Mouse (Mus musculus) heart, embryonic 10.5 days (tissue): ENCODE measurements at regions not wholly inside any gene's neighbourhood (a gene's known extent, or its start where the extent isn't known, plus 50 kb on each side); places are given as distances from the start of the nearest gene placed in this dataset.
A peak's percentile ranks its signal among the peaks of the same experiment; 100 is the strongest.
"Not testable (repeated sequence)": the region's sequence is repeated elsewhere in the genome, so short reads cannot be mapped to it uniquely, and the experiment has no call there.

Experiments used
- DNase-seq: peaks from one replicate; pipeline ENCODE4 v3.0.0-alpha.2; 2017; ENCODE audit warnings: low spot score
- H3K27ac ChIP-seq: fragments of 300-500 bp; sonication (generic); 2 replicates; pipeline ENCODE4 v1.5.1; 2016; ENCODE audit warnings: mild to moderate bottlenecking
- H3K27me3 ChIP-seq: fragments of 300-500 bp; sonication (generic); 2 replicates; pipeline ENCODE4 v1.6.1; 2016; ENCODE audit warnings: mild to moderate bottlenecking; ENCODE audit not compliant: poor library complexity, insufficient read depth, severe bottlenecking
- H3K36me3 ChIP-seq: fragments of 300-500 bp; sonication (generic); 2 replicates; pipeline ENCODE4 v1.6.1; 2016; ENCODE audit warnings: mild to moderate bottlenecking, moderate library complexity
- H3K4me1 ChIP-seq: fragments of 300-500 bp; sonication (generic); 2 replicates; pipeline ENCODE4 v1.6.1; 2016; ENCODE audit warnings: mild to moderate bottlenecking
- H3K4me3 ChIP-seq: fragments of 300-500 bp; sonication (generic); 2 replicates; pipeline ENCODE4 v1.5.1; 2016; ENCODE audit warnings: mild to moderate bottlenecking, moderate library complexity
- H3K9me3 ChIP-seq: fragments of 300-500 bp; sonication (generic); 2 replicates; pipeline ENCODE4 v1.6.1; 2016; ENCODE audit warnings: mild to moderate bottlenecking, moderate library complexity
- WGBS: fragments of 180-500 bp; shearing (Covaris S2); methylation state at CpG from one replicate; pipeline ENCODE4 v1.1.7; 2016; 5-methylcytosine and 5-hydroxymethylcytosine counted together

DNA sequence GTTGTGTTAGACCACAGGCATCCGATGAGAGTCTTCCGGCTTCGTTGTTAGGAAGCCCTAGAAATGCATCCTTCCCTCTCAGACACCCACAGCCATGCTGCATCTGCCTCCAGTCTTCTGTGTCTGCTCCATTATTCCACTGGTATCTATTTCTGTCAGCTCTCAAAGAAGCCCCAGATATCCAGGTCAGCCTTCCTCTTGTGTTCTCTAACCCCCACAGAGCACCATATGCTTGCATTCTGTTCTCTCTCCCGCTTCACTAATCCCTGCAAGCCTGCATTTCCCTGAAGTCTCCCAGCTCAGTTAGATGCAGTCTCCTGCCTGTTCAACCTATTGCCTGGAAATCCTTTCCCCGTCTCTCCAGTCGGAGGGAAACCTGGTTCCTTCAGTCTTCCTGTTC is 53.6 kb upstream of the Wdfy3 start:
- Histone ChIP-seq H3K9me3 (no peaks in the 10 kb centered on the region), H3K36me3 (no peaks in the 10 kb centered on the region), H3K4me1 (no peaks in the 10 kb centered on the region; the same call in 1 of the 2 replicates), H3K27ac (no peak overlapping the region), H3K27me3 (no peaks in the 10 kb centered on the region), H3K4me3 (no peak overlapping the region)
- DNase-seq = no peak
- WGBS = 47% methylated on average over 6 of the region's 6 CpGs

DNA sequence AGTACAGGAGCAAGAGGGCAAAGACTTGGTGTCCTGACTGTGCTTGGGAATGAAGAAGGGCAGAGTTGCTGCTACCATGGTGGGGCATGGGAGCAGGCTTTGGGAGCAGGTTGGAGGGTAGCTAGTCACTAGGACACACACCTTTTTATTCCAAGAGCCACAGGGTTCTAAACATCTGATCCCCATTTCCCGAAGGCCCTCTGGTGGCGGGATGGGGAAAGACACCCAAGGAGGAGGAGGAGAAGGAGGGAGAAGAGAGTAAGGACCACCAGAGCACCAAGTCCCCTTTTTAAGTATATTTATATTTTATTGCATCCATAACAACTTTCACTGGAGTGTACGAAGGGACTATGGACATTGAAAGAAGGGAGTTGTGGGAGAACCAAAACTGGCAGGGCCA is 57.0 kb upstream of the Wdfy3 start:
- Histone ChIP-seq H3K4me1 (no peaks in the 10 kb centered on the region; the same call in 1 of the 2 replicates), H3K36me3 (no peaks in the 10 kb centered on the region), H3K27ac (no peak overlapping the region), H3K9me3 (no peaks in the 10 kb centered on the region), H3K27me3 (no peaks in the 10 kb centered on the region), H3K4me3 (no peak overlapping the region)
- DNase-seq = no peak
- WGBS = 26% methylated on average over 3 of the region's 3 CpGs

DNA sequence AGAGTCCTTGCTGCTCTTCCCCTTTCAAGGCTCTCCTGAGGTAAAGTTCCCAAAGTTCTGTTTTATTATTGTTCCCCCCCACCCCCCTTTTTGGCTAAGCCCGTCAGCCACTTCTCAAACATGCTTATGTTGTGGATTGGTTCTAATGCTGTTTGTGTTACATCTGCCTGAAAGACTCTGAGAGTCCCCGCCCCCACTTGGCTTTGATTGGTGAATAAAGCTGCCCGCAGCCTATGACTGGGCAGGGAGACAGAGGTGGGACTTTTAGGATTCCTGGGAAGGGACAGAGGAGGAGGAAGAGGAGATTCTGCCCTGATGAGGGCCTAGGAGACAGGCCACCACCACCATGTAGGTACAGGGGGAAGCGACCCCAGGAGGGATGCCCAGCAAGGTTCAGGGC is 78.3 kb upstream of the Wdfy3 start:
- H3K4me3 ChIP-seq = no peak overlapping the region
- 71% methylated on average over 4 of the region's 4 CpGs for WGBS
- H3K27me3 ChIP-seq = no peaks in the 10 kb centered on the region
- no peaks in the 10 kb centered on the region for H3K36me3 ChIP-seq
- H3K9me3 ChIP-seq = no peaks in the 10 kb centered on the region
- no peak overlapping the region for H3K27ac ChIP-seq
- no peaks in the 10 kb centered on the region for H3K4me1 ChIP-seq
- DNase-seq = no peak

DNA sequence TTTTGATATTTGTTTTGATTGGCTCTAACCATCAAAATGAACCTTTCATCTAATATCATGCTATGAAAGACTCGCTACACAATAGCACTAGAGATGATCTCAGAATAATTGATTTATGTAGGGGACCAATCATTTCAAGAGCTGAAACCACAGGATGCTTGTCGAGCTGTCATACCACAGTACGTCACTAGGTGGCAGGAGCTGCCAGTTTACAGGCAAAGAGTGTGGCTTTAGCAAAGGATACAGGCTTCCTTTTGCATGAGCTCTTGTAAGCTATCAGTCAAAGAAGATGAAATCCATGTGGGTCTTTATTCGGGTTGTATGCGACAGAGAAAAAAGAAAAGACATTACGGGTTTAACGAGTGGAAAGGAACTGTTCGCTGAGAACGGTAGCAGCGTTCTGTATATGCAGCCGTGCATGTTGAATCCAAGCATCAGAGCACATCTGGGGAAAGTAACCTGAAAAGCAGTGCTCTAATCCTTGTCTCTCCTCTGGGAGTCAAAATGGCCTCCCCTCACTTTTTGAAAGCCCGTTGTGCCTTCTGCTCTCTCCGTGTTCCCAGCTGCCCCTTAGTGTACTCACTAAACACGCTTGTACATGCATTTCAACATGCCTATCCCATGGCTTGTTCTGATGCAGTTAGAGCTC is 79.9 kb upstream of the Wdfy3 start:
- 46% methylated on average over 14 of the region's 14 CpGs for WGBS
- Histone ChIP-seq H3K27me3 (no peaks in the 10 kb centered on the region), H3K27ac (no peak overlapping the region), H3K4me1 (no peaks in the 10 kb centered on the region), H3K4me3 (no peak overlapping the region), H3K9me3 (no peaks in the 10 kb centered on the region), H3K36me3 (no peaks in the 10 kb centered on the region)
- DNase-seq = no peak

DNA sequence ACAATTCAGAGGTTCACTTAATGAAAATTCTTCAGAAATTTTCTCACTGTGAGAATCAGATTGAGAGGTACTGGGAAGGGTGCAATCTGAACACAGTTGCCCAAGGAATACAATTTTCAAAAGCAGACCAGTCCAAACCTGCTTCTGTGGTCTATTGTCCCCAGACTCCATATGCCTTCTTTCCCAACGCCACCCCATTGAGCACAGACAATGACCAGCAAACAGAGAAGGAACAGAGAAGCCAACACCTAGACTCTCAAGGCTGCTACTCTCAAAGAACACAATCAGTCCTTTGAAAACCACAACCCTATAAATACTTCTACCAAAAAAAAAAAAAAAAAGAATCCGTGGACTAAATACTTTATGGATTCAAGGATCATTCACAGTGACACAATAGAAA is 89.9 kb upstream of the Wdfy3 start:
- WGBS = 70% methylated on average over 2 of the region's 2 CpGs
- Histone ChIP-seq H3K27me3 (no peaks in the 10 kb centered on the region), H3K4me3 (no peak overlapping the region), H3K9me3 (no peaks in the 10 kb centered on the region), H3K4me1 (no peaks in the 10 kb centered on the region), H3K27ac (no peak overlapping the region), H3K36me3 (no peaks in the 10 kb centered on the region)
- no peak for DNase-seq

DNA sequence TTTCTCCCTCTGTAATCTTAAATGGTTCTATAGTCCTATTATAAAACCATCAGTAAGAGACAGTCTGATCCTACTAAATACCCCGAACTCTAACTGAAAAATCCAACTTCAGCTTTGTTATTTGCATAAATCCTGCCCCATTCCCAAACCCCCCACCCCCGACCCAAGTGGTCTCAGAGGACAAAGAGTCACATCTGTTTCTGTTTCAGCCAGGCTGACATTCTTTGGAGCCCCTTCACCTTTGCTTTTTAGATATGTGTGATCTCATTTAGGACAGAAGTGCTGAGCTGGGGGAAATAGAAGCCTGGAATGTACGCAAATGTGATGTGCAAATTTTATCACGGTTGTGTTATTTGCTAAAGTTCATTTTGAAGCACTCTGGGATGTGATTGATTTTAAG is 98.3 kb upstream of the Wdfy3 start:
- Histone ChIP-seq H3K27me3 (no peaks in the 10 kb centered on the region), H3K27ac (no peak overlapping the region), H3K9me3 (no peaks in the 10 kb centered on the region), H3K36me3 (no peaks in the 10 kb centered on the region), H3K4me1 (peaks cover 3% of the 10 kb centered on the region; the same call in 1 of the 2 replicates), H3K4me3 (no peak overlapping the region)
- no peak for DNase-seq
- WGBS = 55% methylated on average over 4 of the region's 4 CpGs

DNA sequence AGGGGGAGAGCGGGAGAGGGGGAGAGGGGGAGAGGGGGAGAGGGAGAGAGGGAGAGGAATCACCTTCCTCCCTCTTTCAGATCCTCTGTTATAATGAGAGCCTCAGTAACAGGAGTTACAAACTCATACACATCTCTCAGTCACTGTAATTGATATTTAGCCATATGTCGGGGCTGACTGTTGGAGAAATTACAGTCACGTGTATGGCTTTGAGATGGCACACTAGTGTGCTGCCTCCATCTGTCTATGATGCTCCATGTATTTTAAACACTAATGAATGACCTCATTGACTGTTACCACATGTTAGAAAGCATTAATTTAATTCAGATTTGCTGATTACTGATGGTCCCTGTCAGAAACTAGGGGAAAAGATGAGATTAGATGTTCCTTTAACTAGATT is 102.1 kb upstream of the Wdfy3 start:
- WGBS = 86% methylated on average over 2 of the region's 3 CpGs
- Histone ChIP-seq H3K27me3 (no peaks in the 10 kb centered on the region), H3K9me3 (no peaks in the 10 kb centered on the region), H3K4me1 (peaks cover 2% of the 10 kb centered on the region; the same call in 1 of the 2 replicates), H3K27ac (no peak overlapping the region), H3K36me3 (no peaks in the 10 kb centered on the region), H3K4me3 (no peak overlapping the region)
- no peak for DNase-seq

DNA sequence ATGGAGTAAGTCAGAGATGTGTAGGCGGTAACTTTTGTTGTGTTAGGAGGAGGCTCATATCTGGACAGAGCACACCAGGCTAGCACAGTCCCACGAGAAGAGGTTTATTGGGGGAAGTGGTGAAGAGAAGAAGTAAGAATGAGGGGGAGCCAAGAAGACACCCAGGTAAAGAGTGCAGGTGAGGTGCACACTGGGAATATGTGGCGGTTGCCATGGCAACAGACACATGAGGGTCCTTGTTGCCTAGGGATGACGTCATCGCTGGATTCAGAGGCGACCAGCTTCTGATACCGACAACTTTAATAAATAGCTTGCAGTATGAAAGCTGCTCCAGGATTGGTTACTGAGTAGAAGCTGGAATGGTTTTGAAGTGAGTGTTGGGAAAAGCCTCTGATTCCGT is 110.5 kb upstream of the Wdfy3 start:
- H3K9me3 ChIP-seq = no peaks in the 10 kb centered on the region
- 81% methylated on average over 8 of the region's 8 CpGs for WGBS

DNA sequence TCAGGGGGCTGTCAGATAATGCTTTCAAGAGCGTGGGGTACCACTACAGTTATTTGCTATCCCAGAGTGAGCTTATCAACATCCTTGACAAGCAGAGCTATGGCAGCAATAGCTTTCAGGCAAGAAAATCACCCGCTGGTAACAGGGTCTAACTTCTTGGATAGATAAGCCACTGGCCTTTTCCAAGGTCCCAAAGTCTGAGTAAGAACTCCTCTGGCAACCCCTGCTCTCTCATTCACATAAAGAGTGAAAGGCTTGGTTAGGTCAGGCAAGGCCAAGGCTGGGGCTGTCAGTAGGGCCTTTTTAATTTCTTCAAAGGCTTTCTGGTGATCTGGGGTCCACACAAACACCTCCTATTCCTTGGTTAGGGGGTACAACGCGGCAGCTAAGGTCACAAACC is 119.2 kb upstream of the Wdfy3 start:
- not testable (repeated sequence) for H3K27me3 ChIP-seq, H3K4me1 ChIP-seq, H3K9me3 ChIP-seq, H3K36me3 ChIP-seq, DNase-seq, H3K27ac ChIP-seq, H3K4me3 ChIP-seq
- 56% methylated on average over 4 of the region's 4 CpGs for WGBS

More for the DNA sequence above, 110.5 kb upstream of the Wdfy3 start:
- DNase-seq = no peak
- Histone ChIP-seq H3K4me1 (no peaks in the 10 kb centered on the region), H3K4me3 (no peak overlapping the region), H3K36me3 (no peaks in the 10 kb centered on the region), H3K27me3 (no peaks in the 10 kb centered on the region), H3K27ac (no peak overlapping the region)

DNA sequence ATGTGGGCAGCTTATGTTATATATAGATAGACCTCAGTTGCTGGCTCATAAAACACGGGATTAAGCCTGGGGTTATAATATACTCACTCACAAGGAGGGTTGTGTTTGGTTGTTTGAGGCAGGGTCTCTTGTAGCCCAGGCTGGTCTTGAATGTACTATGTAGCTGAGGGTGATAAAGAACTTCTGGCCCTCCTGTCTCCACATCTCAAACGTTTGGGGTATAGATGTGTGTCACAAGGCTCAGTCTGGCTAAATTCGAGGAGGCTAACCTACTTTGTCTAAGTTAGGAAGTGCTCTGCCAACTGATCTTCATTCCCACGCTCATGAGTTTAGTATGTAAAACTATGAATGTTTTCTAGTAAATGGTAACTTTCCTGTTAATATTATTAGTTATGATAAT is 136.7 kb upstream of the Wdfy3 start:
- no peaks in the 10 kb centered on the region for H3K4me1 ChIP-seq
- no peak for DNase-seq
- H3K9me3 ChIP-seq = no peaks in the 10 kb centered on the region
- H3K4me3 ChIP-seq = no peak overlapping the region
- H3K27ac ChIP-seq = no peak overlapping the region
- no peaks in the 10 kb centered on the region for H3K27me3 ChIP-seq
- WGBS = 51% methylated on average over 4 of the region's 4 CpGs
- no peaks in the 10 kb centered on the region for H3K36me3 ChIP-seq

DNA sequence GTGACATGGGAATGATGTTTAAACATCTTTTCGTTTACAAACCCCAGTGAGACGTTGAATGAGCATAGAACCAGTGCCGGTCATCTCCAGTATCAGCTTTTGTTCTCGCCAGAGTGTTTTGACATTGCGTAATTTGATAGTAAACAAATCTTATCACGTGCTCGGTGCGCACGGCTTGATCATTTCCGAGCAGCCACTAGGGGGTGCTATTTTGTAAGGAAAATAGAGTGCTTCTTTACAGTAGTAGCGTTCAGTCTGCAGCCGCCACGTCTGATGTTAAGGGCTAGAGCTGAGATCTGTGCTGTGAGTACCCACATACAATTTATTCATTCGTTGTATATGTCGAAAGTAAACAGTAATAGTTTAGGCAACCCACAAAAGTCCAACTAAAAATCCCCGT is 137.2 kb upstream of the Wdfy3 start:
- no peaks in the 10 kb centered on the region for H3K9me3 ChIP-seq
- 0 out of 2 replicates have a peak overlapping the region, but pooled peaks have one; percentile 27 for H3K4me3 ChIP-seq
- H3K27me3 ChIP-seq = no peaks in the 10 kb centered on the region
- 4% methylated on average over 16 of the region's 16 CpGs for WGBS
- no peaks in the 10 kb centered on the region for H3K36me3 ChIP-seq
- H3K27ac ChIP-seq = no peak overlapping the region
- no peaks in the 10 kb centered on the region for H3K4me1 ChIP-seq
- no peak for DNase-seq

DNA sequence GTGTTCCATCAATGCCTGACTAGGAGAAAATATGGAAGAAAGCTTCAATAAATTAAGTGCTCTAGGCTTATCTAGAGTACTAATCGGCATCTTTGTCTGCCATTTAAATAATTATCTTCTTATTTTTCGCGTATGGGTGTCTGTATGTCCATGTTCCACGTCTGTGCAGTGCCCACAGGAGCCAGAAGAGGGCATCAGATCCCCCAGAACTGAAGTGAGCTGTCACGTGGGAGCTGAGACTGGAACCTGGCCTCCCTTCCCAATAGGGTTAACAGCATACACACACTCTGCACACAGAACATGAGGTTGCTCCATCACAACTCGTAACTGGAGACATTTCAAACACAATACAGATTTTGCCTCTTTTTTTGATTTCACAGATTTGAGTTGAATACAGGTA is 143.4 kb upstream of the Wdfy3 start:
- Histone ChIP-seq H3K36me3 (no peaks in the 10 kb centered on the region), H3K27ac (no peak overlapping the region), H3K9me3 (no peaks in the 10 kb centered on the region), H3K27me3 (no peaks in the 10 kb centered on the region), H3K4me1 (no peaks in the 10 kb centered on the region), H3K4me3 (no peak overlapping the region)
- WGBS = 56% methylated on average over 6 of the region's 6 CpGs
- no peak for DNase-seq

DNA sequence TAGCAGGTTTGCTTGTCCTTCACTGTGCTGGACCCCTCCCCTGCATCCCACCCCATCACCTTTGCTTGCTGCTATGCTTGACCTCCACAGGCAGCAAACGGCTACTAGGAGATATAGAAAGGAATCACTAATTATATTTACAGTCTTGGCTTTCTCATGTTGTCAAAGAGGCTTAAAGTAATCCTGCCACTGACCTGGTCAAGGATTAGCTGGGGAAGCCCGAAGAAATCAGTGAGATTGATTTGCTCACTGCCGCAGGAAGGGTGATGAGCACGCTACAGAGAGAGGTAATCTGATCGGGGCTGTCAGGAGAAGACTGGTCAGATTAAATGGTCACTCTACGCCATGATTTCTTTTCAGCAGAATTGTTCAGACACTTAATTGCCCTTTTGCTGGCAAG is 157.4 kb upstream of the Wdfy3 start:
- Histone ChIP-seq H3K4me3 (no peak overlapping the region), H3K27ac (no peak overlapping the region), H3K9me3 (no peaks in the 10 kb centered on the region), H3K4me1 (no peaks in the 10 kb centered on the region), H3K36me3 (no peaks in the 10 kb centered on the region), H3K27me3 (no peaks in the 10 kb centered on the region)
- WGBS = 47% methylated on average over 6 of the region's 6 CpGs
- no peak for DNase-seq

DNA sequence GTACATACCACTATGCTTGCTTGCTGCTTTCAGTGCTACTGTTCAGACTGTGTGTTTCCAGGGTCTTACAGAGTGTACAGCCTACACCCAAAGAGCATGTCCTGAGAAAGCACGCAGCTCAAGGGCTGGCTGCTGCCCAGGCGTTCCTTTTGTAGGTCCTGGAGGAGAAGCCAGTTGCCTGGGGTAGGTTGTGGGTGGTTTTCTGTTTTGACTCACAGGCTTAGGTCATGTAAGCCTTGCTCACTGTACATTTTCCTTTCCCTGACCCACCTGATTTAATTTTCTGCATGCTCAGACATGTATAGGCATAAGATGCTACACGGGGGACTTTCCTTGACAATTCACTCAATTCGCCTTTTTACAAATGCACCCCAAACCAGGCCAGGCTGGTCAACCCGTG is 172.9 kb upstream of the Wdfy3 start:
- H3K4me1 ChIP-seq = no peaks in the 10 kb centered on the region
- no peaks in the 10 kb centered on the region for H3K9me3 ChIP-seq
- H3K4me3 ChIP-seq = no peak overlapping the region
- WGBS = 79% methylated on average over 5 of the region's 5 CpGs
- no peak overlapping the region for H3K27ac ChIP-seq
- no peaks in the 10 kb centered on the region for H3K27me3 ChIP-seq
- H3K36me3 ChIP-seq = no peaks in the 10 kb centered on the region
- no peak for DNase-seq
